Mouse (Mus musculus): ENCODE data around the gene Tprn. TPM values are rescaled to one million over a fixed set of nuclear protein-coding genes. Genes with fewer than 3 reads are reported as not detected.

Gene Tprn
- polyA plus RNA-seq, 1 experiment = 24.4 TPM

GRCm38 (mm10) chr2:25278928-25279882 is 16.8 kb downstream of the Tprn start:
- TF ChIP-seq CTCF (IDR thresholded peaks at IDR 0.05; ENCODE audit: borderline replicate concordance, control insufficient read depth, extremely low read depth, insufficient read depth, low read length, poor library complexity) (no peak), POLR2A (IDR thresholded peaks at IDR 0.05; ENCODE audit: control insufficient read depth, extremely low read depth, insufficient read depth, low read length, poor library complexity) (no peak)
- Histone ChIP-seq H3K4me3 (ENCODE audit: control insufficient read depth, insufficient read depth, low read length) (no peak overlapping the region), H3K27ac (ENCODE audit: control insufficient read depth, insufficient read depth, low read length) (no peak overlapping the region), H3K4me1 (replicated peaks; ENCODE audit: control insufficient read depth, insufficient read depth, low read length) (no peaks in the 10 kb centered on the region), H3K27me3 (ENCODE audit: control insufficient read depth, insufficient read depth, low read length) (no peaks in the 10 kb centered on the region), H3K36me3 (ENCODE audit: control insufficient read depth, insufficient read depth, low read length) (peaks cover 55% of the 10 kb centered on the region)
- DNase-seq = peak; percentile 68
- WGBS = 79% methylated on average over 13 of the region's 13 CpGs

- no peak for DNase-seq
- 97% methylated on average over 2 of the region's 2 CpGs for WGBS
- Histone ChIP-seq H3K27ac (ENCODE audit: control insufficient read depth, insufficient read depth, low read length) (no peak overlapping the region), H3K4me1 (replicated peaks; ENCODE audit: control insufficient read depth, insufficient read depth, low read length) (no peaks in the 10 kb centered on the region), H3K36me3 (ENCODE audit: control insufficient read depth, insufficient read depth, low read length) (peaks cover 25% of the 10 kb centered on the region), H3K27me3 (ENCODE audit: control insufficient read depth, insufficient read depth, low read length) (peaks cover 6% of the 10 kb centered on the region; the same call in 1 of the 2 replicates), H3K4me3 (ENCODE audit: control insufficient read depth, insufficient read depth, low read length) (no peak overlapping the region)
- TF ChIP-seq POLR2A (IDR thresholded peaks at IDR 0.05; ENCODE audit: control insufficient read depth, extremely low read depth, insufficient read depth, low read length, poor library complexity) = no peak
- no peak for TF ChIP-seq CTCF (IDR thresholded peaks at IDR 0.05; ENCODE audit: borderline replicate concordance, control insufficient read depth, extremely low read depth, insufficient read depth, low read length, poor library complexity)
These were observed 23.1 kb downstream of the Tprn start for GRCm38 (mm10) chr2:25285551-25285950.

GRCm38 (mm10) chr2:25286314-25286713 is 23.9 kb downstream of the Tprn start:
- Histone ChIP-seq H3K27me3 (ENCODE audit: control insufficient read depth, insufficient read depth, low read length) (peaks cover 10% of the 10 kb centered on the region; the same call in 1 of the 2 replicates), H3K36me3 (ENCODE audit: control insufficient read depth, insufficient read depth, low read length) (peaks cover 18% of the 10 kb centered on the region), H3K27ac (ENCODE audit: control insufficient read depth, insufficient read depth, low read length) (no peak overlapping the region), H3K4me3 (ENCODE audit: control insufficient read depth, insufficient read depth, low read length) (no peak overlapping the region), H3K4me1 (replicated peaks; ENCODE audit: control insufficient read depth, insufficient read depth, low read length) (no peaks in the 10 kb centered on the region)
- TF ChIP-seq POLR2A (IDR thresholded peaks at IDR 0.05; ENCODE audit: control insufficient read depth, extremely low read depth, insufficient read depth, low read length, poor library complexity) (no peak), CTCF (IDR thresholded peaks at IDR 0.05; ENCODE audit: borderline replicate concordance, control insufficient read depth, extremely low read depth, insufficient read depth, low read length, poor library complexity) (no peak)
- WGBS = 89% methylated on average over 1 of the region's 1 CpGs
- no peak for DNase-seq

- Histone ChIP-seq H3K4me3 (ENCODE audit: control insufficient read depth, insufficient read depth, low read length) (no peak overlapping the region), H3K4me1 (replicated peaks; ENCODE audit: control insufficient read depth, insufficient read depth, low read length) (no peaks in the 10 kb centered on the region), H3K27ac (ENCODE audit: control insufficient read depth, insufficient read depth, low read length) (no peak overlapping the region), H3K36me3 (ENCODE audit: control insufficient read depth, insufficient read depth, low read length) (peaks cover 18% of the 10 kb centered on the region), H3K27me3 (ENCODE audit: control insufficient read depth, insufficient read depth, low read length) (peaks cover 12% of the 10 kb centered on the region)
- 65% methylated on average over 7 of the region's 7 CpGs for WGBS
- no peak for DNase-seq
- TF ChIP-seq CTCF (IDR thresholded peaks at IDR 0.05; ENCODE audit: borderline replicate concordance, control insufficient read depth, extremely low read depth, insufficient read depth, low read length, poor library complexity) = no peak
- no peak for TF ChIP-seq POLR2A (IDR thresholded peaks at IDR 0.05; ENCODE audit: control insufficient read depth, extremely low read depth, insufficient read depth, low read length, poor library complexity)
These were observed 24.6 kb downstream of the Tprn start for GRCm38 (mm10) chr2:25286837-25287636.

GRCm38 (mm10) chr2:25287927-25288649 is 25.7 kb downstream of the Tprn start, which contains the start of gene Tmem210:
TSS of gene Tmem210 (plus strand) at chr2:25288145.
- DNase-seq = no peak
- TF ChIP-seq POLR2A (IDR thresholded peaks at IDR 0.05; ENCODE audit: control insufficient read depth, extremely low read depth, insufficient read depth, low read length, poor library complexity) (no peak), CTCF (IDR thresholded peaks at IDR 0.05; ENCODE audit: borderline replicate concordance, control insufficient read depth, extremely low read depth, insufficient read depth, low read length, poor library complexity) (no peak)
- Histone ChIP-seq H3K27ac (ENCODE audit: control insufficient read depth, insufficient read depth, low read length) (no peak within 1 kb of the TSS), H3K4me3 (ENCODE audit: control insufficient read depth, insufficient read depth, low read length) (no peak within 1 kb of the TSS), H3K4me1 (replicated peaks; ENCODE audit: control insufficient read depth, insufficient read depth, low read length) (no peaks in the 10 kb centered on the region), H3K27me3 (ENCODE audit: control insufficient read depth, insufficient read depth, low read length) (peaks cover 17% of the 10 kb centered on the region), H3K36me3 (ENCODE audit: control insufficient read depth, insufficient read depth, low read length) (peaks cover 18% of the 10 kb centered on the region)
- whole genome bisulfite sequencing = 95% methylated on average over 6 of the region's 6 CpGs
